ENCODE assay signal across 8 mouse cellular contexts in the genomic region with DNA sequence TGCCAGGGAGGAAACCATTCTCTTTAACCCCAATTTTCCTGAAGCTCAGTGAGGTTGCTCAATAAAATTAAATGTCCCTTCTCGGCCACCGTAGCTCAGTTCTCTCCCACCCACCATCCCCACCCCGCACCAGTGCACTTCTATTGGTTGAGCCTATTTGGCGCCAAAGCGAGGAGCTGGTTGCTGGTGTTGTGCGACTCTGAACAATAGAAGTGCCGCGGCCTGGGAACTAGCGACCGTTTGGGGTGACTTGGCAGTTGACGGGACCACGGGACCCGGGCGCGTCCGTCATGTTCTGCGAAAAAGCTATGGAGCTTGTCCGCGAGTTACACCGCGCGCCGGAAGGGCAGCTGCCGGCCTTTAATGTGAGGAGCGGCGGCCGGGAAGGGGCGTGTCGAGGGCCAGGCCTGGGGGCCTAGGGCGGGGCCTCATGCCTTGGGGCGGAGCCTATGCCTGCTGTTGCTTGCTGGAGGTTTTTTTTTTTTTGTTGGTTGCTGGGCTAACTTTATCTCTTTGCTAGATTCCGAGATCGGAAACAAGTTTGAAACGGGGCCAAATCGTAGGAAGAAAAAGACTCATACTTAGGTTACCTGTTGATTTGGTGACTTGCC. TPM values are rescaled to one million over a fixed set of nuclear protein-coding genes. Genes with fewer than 3 reads are reported as not detected.
A peak's percentile ranks its signal among the peaks of the same experiment; 100 is the strongest.
DNase-seq lines count a peak whose midpoint lies in the region; ATAC-seq lines count a peak whose summit lies in the region.

No protein-coding gene starts in this region.

- peak overlapping the region; percentile 66 for H3K9ac ChIP-seq in intestine, embryonic 14.5 days (ENCODE audit: low read length)

- peaks cover 2% of the 10 kb centered on the region; the same call in 1 of the 2 replicates for H3K4me1 ChIP-seq in intestine, embryonic 14.5 days (replicated peaks; ENCODE audit: control insufficient read depth, insufficient read depth, low read length)

- peak; percentile 93 for ATAC-seq in intestine, embryonic 14.5 days (replicated peaks; ENCODE audit: low FRiP score, low TSS enrichment, low read depth)

- no peaks in the 10 kb centered on the region for H3K36me3 ChIP-seq in intestine, embryonic 14.5 days (ENCODE audit: control insufficient read depth, insufficient read depth, low read length)

- H3K9me3 ChIP-seq in intestine, embryonic 14.5 days (ENCODE audit: control insufficient read depth, low read length): no peaks in the 10 kb centered on the region

- WGBS in intestine, embryonic 14.5 days: under 1% methylated on average over 35 of the region's 35 CpGs

- H3K27ac ChIP-seq in intestine, embryonic 14.5 days (ENCODE audit: low read depth): peak overlapping the region; percentile 78

- H3K27me3 ChIP-seq in intestine, embryonic 14.5 days (replicated peaks; ENCODE audit: control insufficient read depth, insufficient read depth, low read length): no peaks in the 10 kb centered on the region

- H3K4me2 ChIP-seq in intestine, embryonic 14.5 days (ENCODE audit: low read length): peak overlapping the region; percentile 52

- intact Hi-C loops in gastrocnemius, postnatal 14 days (cut with DNase I; ENCODE audit: low total_unique reads): loop anchor here (5.0 to 10.0 kb wide), 2 partner anchors 125 to 237 kb away; partner anchors contain the start of gene Pygb
- intact Hi-C loops in left cerebral cortex, postnatal 14 days (cut with DNase I): no loop called here

- DNase-seq in adipocyte (ENCODE audit: low spot score): peak; percentile 98
- DNase-seq in embryo, embryonic 10 days (ENCODE audit: low spot score): peak; percentile 96
- peak; percentile 94 for DNase-seq in gastrocnemius, postnatal 14 days
- peak; percentile 98 for DNase-seq in intestine, embryonic 14.5 days (ENCODE audit: low spot score)
- DNase-seq in left cerebral cortex, postnatal 14 days (ENCODE audit: low spot score in 2 of 2): peak; percentile 90 to 94
- peak; percentile 98 for DNase-seq in mesoderm, embryonic 11.5 days (ENCODE audit: low read depth, low spot score)
- peak; percentile 82 to 85 for DNase-seq in right cerebral cortex, postnatal 36 days (ENCODE audit: low spot score in 2 of 2)
- DNase-seq in yolk sac, embryonic 10.5 days (ENCODE audit: low spot score): peak; percentile 97

- H3K4me3 ChIP-seq in intestine, embryonic 14.5 days (ENCODE audit: low read depth, low read length): peak overlapping the region; percentile 65

RNA-seq across cellular contexts. Expression of gene Gins1, which starts 4.3 kb away (rescaled TPM):
- total RNA-seq in gastrocnemius, postnatal 14 days (2021): 1 to 10 TPM; 1.8 to 3.1 TPM
- 42.5 and 45.8 TPM in 2 replicates for polyA plus RNA-seq in intestine, embryonic 14.5 days (2014; fragmentation: Nextera tagmentation; extraction: Ambion mirVana)
- total RNA-seq in left cerebral cortex, postnatal 14 days (2021): 1 to 10 TPM; 1.5 to 2.1 TPM

RNA-seq across cellular contexts. Expression of gene Abhd12, which starts 5.0 kb away (rescaled TPM):
- 10 to 100 TPM; 23.2 to 26.7 TPM for total RNA-seq in gastrocnemius, postnatal 14 days (2021)
- polyA plus RNA-seq in intestine, embryonic 14.5 days (2014; fragmentation: Nextera tagmentation; extraction: Ambion mirVana): 52.1 and 53.8 TPM in 2 replicates
- 100 to 1,000 TPM; 241 to 246 TPM for total RNA-seq in left cerebral cortex, postnatal 14 days (2021)

Comparison
In these comparisons a context has a peak if more than half of its experiments do, and no peak if none do; other contexts are left out.
1. Peak in every context shown above with its lines: DNase-seq, ATAC-seq, H3K4me3 ChIP-seq and H3K27ac ChIP-seq.
2. RNA of gene Abhd12, which starts 5.0 kb away (total RNA-seq): 241 to 246 TPM in left cerebral cortex, postnatal 14 days; 23.2 to 26.7 TPM in gastrocnemius, postnatal 14 days; every median in the first group is over 4 times any median in the second.